ENCODE assay signal across 20 mouse cellular contexts in genomic region chr5:36179708-36180107, GRCm38 (mm10). TPM values are rescaled to one million over a fixed set of nuclear protein-coding genes. Genes with fewer than 3 reads are reported as not detected.
"Had no signal": no experiment of that assay in that cellular context is flagged by ENCODE, and none has a peak within 500 bp of the region (broad histone marks: within the 10 kb centered on the region; RNA-seq: fewer than 3 reads in every experiment).

No protein-coding gene starts in this region.

- H3K36me3 ChIP-seq: neural tube, embryonic 12.5 days; neural tube, embryonic 13.5 days; neural tube, embryonic 15.5 days; stomach, embryonic 15.5 days had no signal

- H3K4me3 ChIP-seq: neural tube, embryonic 12.5 days; neural tube, embryonic 13.5 days; neural tube, embryonic 15.5 days; stomach, embryonic 15.5 days had no signal

- H3K27me3 ChIP-seq: neural tube, embryonic 12.5 days; neural tube, embryonic 13.5 days; neural tube, embryonic 15.5 days; stomach, embryonic 15.5 days had no signal

- H3K4me2 ChIP-seq: neural tube, embryonic 12.5 days; neural tube, embryonic 13.5 days; neural tube, embryonic 15.5 days; stomach, embryonic 15.5 days had no signal

- H3K27ac ChIP-seq: neural tube, embryonic 12.5 days; neural tube, embryonic 13.5 days; neural tube, embryonic 15.5 days; stomach, embryonic 15.5 days; stomach, postnatal 0 days had no signal

- DNase-seq: retina, postnatal 1 day; right cerebral cortex, adult 18-20 months; right cerebral cortex, postnatal 14 days; right cerebral cortex, postnatal 25 days; right cerebral cortex, postnatal 4 days; spleen, adult 18-20 months; thymus, adult 18-20 months; thymus, adult 2 months; thymus, postnatal 14 days; thymus, postnatal 25 days; thymus, postnatal 36 days; thymus, postnatal 4 days had no signal

RNA-seq across cellular contexts. Expression of gene Psapl1, which starts 24.1 kb away (rescaled TPM):
- total RNA-seq: neutrophil, adult 5-6 weeks had no signal
- polyA plus RNA-seq: neural tube, embryonic 12.5 days; neural tube, embryonic 14.5 days; neural tube, embryonic 15.5 days; spleen, adult 2 months had no signal
